Mouse (Mus musculus): ENCODE measurements around the gene Lgals8. TPM values are rescaled to one million over a fixed set of nuclear protein-coding genes. Genes with fewer than 3 reads are reported as not detected.

Gene Lgals8
- polyA plus RNA-seq, 1 experiment, result not detected

DNA sequence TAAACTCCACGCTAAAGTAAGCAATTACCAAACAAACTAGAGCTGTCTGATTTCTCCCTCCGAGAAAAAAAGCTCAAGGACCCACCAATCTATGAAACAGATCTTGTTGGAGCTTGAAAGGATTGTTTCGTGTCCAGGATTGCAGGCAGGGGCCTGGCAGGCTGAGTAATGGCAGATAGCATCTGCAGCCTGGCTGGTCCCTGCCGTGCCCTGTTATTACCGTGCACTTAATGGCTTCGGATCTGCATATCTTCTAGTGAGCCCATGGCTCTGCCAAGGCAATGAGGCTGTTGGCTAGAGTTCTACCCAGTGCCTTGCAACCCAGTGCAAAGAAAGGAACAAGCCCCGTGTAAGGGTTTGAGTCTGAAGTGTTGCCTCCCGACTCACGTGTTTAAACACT, 30.0 kb upstream of the Lgals8 start:
- 47% methylated on average over 9 of the region's 9 CpGs for WGBS
- H3K27ac ChIP-seq (ENCODE audit: insufficient read depth, low read depth, low read length), result no peak overlapping the region
- no peak for TF ChIP-seq POLR2A (IDR thresholded peaks at IDR 0.05; ENCODE audit: insufficient read depth, low read depth, low read length)

DNA sequence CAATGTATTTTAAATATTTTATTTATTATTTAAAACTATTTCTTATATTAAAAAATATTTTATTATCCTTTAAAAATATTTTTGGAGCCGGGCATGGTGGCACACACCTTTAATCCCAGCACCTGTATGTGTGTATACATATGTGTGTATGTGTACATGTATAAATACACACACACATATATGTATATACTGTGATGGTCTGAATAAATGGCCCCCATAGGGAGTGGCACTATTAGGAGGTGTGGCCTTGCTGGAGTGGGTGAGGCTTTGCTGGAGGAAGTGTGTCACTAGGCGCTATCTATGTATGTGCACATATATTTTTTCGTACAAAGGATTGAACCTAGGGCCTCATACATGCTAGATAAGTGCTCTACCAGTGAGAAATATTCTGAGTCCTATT, 27.8 kb upstream of the Lgals8 start:
- 98% methylated on average over 3 of the region's 3 CpGs for WGBS
- TF ChIP-seq POLR2A (IDR thresholded peaks at IDR 0.05; ENCODE audit: insufficient read depth, low read depth, low read length) (no peak), CTCF (IDR thresholded peaks at IDR 0.05; ENCODE audit: insufficient read depth, low read depth, low read length) (no peak)
- Histone ChIP-seq H3K27ac (ENCODE audit: insufficient read depth, low read depth, low read length) (no peak overlapping the region), H3K4me1 (ENCODE audit: control insufficient read depth, insufficient read depth, low read length) (no peaks in the 10 kb centered on the region), H3K4me3 (ENCODE audit: insufficient read depth, low read depth, low read length) (no peak overlapping the region)

More for the DNA sequence above, 30.0 kb upstream of the Lgals8 start:
- Histone ChIP-seq H3K4me1 (ENCODE audit: control insufficient read depth, insufficient read depth, low read length) (no peaks in the 10 kb centered on the region), H3K4me3 (ENCODE audit: insufficient read depth, low read depth, low read length) (no peak overlapping the region)

DNA sequence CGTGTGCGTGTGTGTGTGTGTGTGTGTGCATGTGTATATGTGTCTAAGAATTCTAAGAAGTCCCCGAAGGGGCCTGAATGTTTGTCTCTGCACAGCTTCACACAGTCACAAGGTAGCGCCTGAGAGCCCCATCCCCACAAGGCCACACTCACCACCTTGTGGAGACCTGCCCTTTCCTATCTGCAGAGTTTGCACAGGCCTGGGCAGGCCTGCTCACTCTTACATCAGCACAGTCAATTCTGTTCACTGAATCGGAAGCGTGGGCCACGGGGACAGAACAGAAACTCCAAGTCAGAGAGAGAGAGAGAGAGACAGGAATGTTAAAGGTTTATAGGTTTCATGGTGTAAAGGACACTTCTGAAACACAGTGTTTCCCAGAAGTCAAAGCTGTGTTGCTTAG, 20.9 kb upstream of the Lgals8 start:
- H3K4me3 ChIP-seq (ENCODE audit: insufficient read depth, low read depth, low read length), result no peak overlapping the region
- no peak overlapping the region for H3K27ac ChIP-seq (ENCODE audit: insufficient read depth, low read depth, low read length)
- WGBS, result 70% methylated on average over 7 of the region's 7 CpGs
- no peak for TF ChIP-seq POLR2A (IDR thresholded peaks at IDR 0.05; ENCODE audit: insufficient read depth, low read depth, low read length)
- no peak for TF ChIP-seq CTCF (IDR thresholded peaks at IDR 0.05; ENCODE audit: insufficient read depth, low read depth, low read length)
- no peaks in the 10 kb centered on the region for H3K4me1 ChIP-seq (ENCODE audit: control insufficient read depth, insufficient read depth, low read length)

DNA sequence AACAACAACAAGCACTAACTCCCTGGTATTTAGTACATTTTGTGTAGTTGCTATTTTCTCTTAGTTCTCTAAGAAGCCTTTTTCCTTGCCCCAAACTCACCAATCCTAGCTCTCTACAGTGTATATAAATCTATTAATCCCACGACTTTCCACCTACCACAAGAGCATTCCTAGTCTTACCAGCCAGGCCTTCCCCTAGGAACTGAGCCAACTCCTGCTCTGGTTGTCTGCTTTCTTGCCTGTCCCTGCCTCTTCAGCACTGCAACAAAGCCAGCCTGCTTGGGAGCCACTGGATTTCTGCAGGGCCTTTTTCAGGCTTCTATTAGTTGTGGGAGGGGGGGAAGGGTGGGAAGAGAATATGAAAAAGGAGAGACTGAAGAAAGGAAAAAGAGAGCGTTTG, 20.5 kb upstream of the Lgals8 start:
- Histone ChIP-seq H3K27ac (ENCODE audit: insufficient read depth, low read depth, low read length) (no peak overlapping the region), H3K4me1 (ENCODE audit: control insufficient read depth, insufficient read depth, low read length) (no peaks in the 10 kb centered on the region), H3K4me3 (ENCODE audit: insufficient read depth, low read depth, low read length) (no peak overlapping the region)
- 52% methylated on average over 2 of the region's 2 CpGs for WGBS
- TF ChIP-seq CTCF (IDR thresholded peaks at IDR 0.05; ENCODE audit: insufficient read depth, low read depth, low read length), result no peak
- no peak for TF ChIP-seq POLR2A (IDR thresholded peaks at IDR 0.05; ENCODE audit: insufficient read depth, low read depth, low read length)

DNA sequence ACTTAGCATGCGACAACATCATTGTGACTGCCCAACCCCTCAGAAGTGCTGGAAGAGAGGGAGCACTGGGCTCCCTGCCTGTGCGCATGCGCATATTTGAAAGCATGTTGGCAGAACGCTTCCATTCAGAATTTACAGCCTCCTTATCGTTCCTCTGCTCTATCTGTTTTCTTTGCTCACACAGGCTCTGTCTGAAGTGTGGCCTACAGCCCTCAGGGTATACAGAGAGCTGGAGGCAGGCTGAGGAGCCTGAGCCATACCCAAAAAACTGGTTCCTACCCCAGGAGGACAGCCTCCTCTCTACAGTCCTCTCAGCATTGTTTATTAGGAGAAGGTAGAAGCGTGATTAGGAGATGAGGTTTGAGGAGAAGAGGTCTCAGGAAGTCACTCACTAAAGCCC, 15.1 kb upstream of the Lgals8 start:
- H3K27ac ChIP-seq (ENCODE audit: insufficient read depth, low read depth, low read length), result no peak overlapping the region
- TF ChIP-seq POLR2A (IDR thresholded peaks at IDR 0.05; ENCODE audit: insufficient read depth, low read depth, low read length), result no peak
- TF ChIP-seq CTCF (IDR thresholded peaks at IDR 0.05; ENCODE audit: insufficient read depth, low read depth, low read length), result no peak
- no peak overlapping the region for H3K4me3 ChIP-seq (ENCODE audit: insufficient read depth, low read depth, low read length)
- 69% methylated on average over 6 of the region's 6 CpGs for WGBS
- no peaks in the 10 kb centered on the region for H3K4me1 ChIP-seq (ENCODE audit: control insufficient read depth, insufficient read depth, low read length)

DNA sequence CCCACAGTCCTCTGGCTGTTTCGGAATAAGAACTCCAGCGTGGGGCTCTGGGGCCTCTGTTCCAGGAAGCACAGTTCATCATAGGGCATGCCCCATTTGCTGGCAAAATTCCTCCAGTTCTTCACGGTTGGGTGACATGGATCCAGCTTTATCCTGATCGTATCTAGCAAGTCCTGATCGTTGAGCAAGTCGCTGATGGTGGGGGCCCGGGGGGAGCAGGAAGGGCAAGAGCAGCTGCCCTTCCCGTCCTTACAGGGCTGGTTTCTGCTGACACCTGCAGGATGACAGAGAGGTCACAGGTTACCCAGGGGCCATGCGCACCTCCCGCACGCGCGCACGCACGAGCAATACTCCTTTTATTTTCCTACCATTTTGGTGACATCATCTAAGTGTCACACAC, 13.6 kb upstream of the Lgals8 start:
- 80% methylated on average over 15 of the region's 15 CpGs for WGBS
- TF ChIP-seq POLR2A (IDR thresholded peaks at IDR 0.05; ENCODE audit: insufficient read depth, low read depth, low read length) (no peak), CTCF (IDR thresholded peaks at IDR 0.05; ENCODE audit: insufficient read depth, low read depth, low read length) (no peak)

DNA sequence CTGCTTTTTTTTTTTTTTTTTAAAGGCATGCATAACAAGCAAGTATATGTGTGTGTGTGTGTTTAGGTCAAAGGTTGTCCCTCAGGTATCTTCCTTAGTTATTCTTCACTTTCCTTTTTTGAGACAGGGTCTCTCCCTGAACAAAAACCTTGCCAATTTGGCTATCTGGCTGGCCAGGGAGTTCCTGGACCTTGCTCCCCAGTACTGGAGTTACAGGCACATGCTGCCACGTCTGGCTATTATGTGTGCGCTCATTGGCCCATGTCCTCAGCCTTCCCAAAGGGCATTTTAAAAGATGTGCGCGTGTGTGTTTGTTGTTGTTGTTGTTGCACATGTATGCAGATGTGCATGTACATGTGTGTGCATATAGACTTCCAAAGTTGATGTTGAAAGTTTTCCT, 12.1 kb upstream of the Lgals8 start:
- no peak overlapping the region for H3K27ac ChIP-seq (ENCODE audit: insufficient read depth, low read depth, low read length)
- 95% methylated on average over 4 of the region's 4 CpGs for WGBS
- TF ChIP-seq POLR2A (IDR thresholded peaks at IDR 0.05; ENCODE audit: insufficient read depth, low read depth, low read length), result no peak
- TF ChIP-seq CTCF (IDR thresholded peaks at IDR 0.05; ENCODE audit: insufficient read depth, low read depth, low read length), result no peak

More for the DNA sequence above, 13.6 kb upstream of the Lgals8 start:
- H3K27ac ChIP-seq (ENCODE audit: insufficient read depth, low read depth, low read length), result no peak overlapping the region
- H3K4me3 ChIP-seq (ENCODE audit: insufficient read depth, low read depth, low read length), result no peak overlapping the region
- H3K4me1 ChIP-seq (ENCODE audit: control insufficient read depth, insufficient read depth, low read length), result no peaks in the 10 kb centered on the region

DNA sequence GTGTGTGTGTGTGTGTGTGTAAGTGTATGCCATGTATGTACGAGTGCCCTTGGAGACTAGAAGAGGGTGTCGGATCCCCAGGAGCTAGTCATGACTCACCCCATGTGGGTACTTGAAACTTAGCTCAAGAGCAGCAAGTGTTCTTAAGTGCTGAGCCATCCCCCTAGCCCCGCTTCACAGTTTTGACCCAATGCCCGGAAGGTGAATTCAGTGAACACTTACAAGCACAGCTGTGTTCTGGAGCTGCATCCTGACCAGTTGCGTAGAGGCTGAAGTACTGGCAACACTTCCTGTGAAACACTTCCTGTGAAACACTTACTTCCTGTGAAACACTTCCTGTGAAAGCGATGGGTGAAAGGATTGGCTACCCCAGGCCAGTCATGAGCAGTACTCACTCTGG, 10.5 kb upstream of the Lgals8 start:
- TF ChIP-seq CTCF (IDR thresholded peaks at IDR 0.05; ENCODE audit: insufficient read depth, low read depth, low read length) (no peak), POLR2A (IDR thresholded peaks at IDR 0.05; ENCODE audit: insufficient read depth, low read depth, low read length) (no peak)
- Histone ChIP-seq H3K4me1 (ENCODE audit: control insufficient read depth, insufficient read depth, low read length) (0 out of 2 replicates have a peak, but pooled peaks cover 2% of the 10 kb centered on the region), H3K27ac (ENCODE audit: insufficient read depth, low read depth, low read length) (no peak overlapping the region), H3K4me3 (ENCODE audit: insufficient read depth, low read depth, low read length) (no peak overlapping the region)
- WGBS, result 85% methylated on average over 6 of the region's 6 CpGs

More for the DNA sequence above, 12.1 kb upstream of the Lgals8 start:
- 0 out of 2 replicates have a peak, but pooled peaks cover 2% of the 10 kb centered on the region for H3K4me1 ChIP-seq (ENCODE audit: control insufficient read depth, insufficient read depth, low read length)
- no peak overlapping the region for H3K4me3 ChIP-seq (ENCODE audit: insufficient read depth, low read depth, low read length)

DNA sequence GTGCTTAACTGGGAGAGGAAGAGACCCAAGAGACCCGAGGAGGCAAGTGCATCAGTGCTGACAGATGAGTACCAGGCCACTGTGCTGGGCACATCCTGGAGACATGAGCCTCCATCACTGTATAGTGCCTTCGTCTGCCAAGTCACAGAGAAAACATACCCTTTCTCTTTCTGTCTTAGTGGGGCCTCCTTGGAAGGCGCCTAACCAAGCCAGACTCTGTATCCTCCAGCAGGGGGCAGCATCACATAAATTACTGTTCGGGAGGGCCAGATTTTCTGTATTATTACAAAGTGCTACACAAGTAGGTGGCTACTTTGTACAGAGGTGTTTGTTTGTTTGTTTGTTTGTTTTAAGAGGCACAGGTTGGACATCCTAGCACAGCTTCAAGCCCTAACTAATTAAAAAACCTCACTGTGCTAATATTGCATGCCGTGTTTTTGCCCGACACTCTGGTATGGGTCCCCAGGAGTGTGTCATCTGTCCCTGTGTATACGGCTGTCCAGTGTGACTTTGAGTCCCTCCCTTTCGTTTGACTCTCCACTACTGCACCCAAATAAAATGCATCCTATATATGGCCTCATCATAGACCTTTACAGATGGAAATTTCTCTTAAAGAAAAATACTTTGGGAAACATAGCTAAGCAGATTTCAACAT, 9.1 kb upstream of the Lgals8 start:
- Histone ChIP-seq H3K4me3 (ENCODE audit: insufficient read depth, low read depth, low read length) (no peak overlapping the region), H3K27ac (ENCODE audit: insufficient read depth, low read depth, low read length) (no peak overlapping the region), H3K4me1 (ENCODE audit: control insufficient read depth, insufficient read depth, low read length) (0 out of 2 replicates have a peak, but pooled peaks cover 2% of the 10 kb centered on the region)
- WGBS, result 34% methylated on average over 8 of the region's 8 CpGs
- TF ChIP-seq POLR2A (IDR thresholded peaks at IDR 0.05; ENCODE audit: insufficient read depth, low read depth, low read length) (no peak), CTCF (IDR thresholded peaks at IDR 0.05; ENCODE audit: insufficient read depth, low read depth, low read length) (0 out of 2 replicates have a peak, but pooled peaks have one; percentile 10)
